Mouse (Mus musculus) layer of hippocampus, adult 9-11 months (tissue): ENCODE results near the gene Pip5kl1.

Experiments
- DNase-seq: peaks from one replicate; pipeline ENCODE4 v3.0.0; 2022

The Pip5kl1 gene

GRCm38 (mm10) chr2:32620682-32621516, 46.3 kb downstream of the Pip5kl1 start:
- no peak for DNase-seq

- DNase-seq, result no peak
Measured at GRCm38 (mm10) chr2:32621517-32621859, 46.9 kb downstream of the Pip5kl1 start, which contains the start of gene Ak1. Gene Ak1 (plus strand): TSS chr2:32621758.

- DNase-seq, result no peak
Measured at GRCm38 (mm10) chr2:32624111-32624748, 49.6 kb downstream of the Pip5kl1 start.

- DNase-seq, result peak; percentile 92
Measured at GRCm38 (mm10) chr2:32625212-32625872, 50.7 kb downstream of the Pip5kl1 start.

- DNase-seq, result peak; percentile 69
Measured at GRCm38 (mm10) chr2:32625873-32626694, 51.5 kb downstream of the Pip5kl1 start.

- no peak for DNase-seq
Measured at GRCm38 (mm10) chr2:32627266-32628043, 52.9 kb downstream of the Pip5kl1 start.

- DNase-seq, result no peak
Measured at GRCm38 (mm10) chr2:32628044-32628550, 53.5 kb downstream of the Pip5kl1 start.

- peak; percentile 82 for DNase-seq
Measured at GRCm38 (mm10) chr2:32628729-32629128, 54.1 kb downstream of the Pip5kl1 start.

- peak; percentile 86 for DNase-seq
Measured at GRCm38 (mm10) chr2:32629276-32629976, 54.8 kb downstream of the Pip5kl1 start.

- DNase-seq, result no peak
Measured at GRCm38 (mm10) chr2:32630036-32630435, 55.4 kb downstream of the Pip5kl1 start.

GRCm38 (mm10) chr2:32631046-32631445, 56.4 kb downstream of the Pip5kl1 start:
- no peak for DNase-seq

- peak; percentile 79 for DNase-seq
Measured at GRCm38 (mm10) chr2:32631737-32632394, 57.3 kb downstream of the Pip5kl1 start.
